Mouse (Mus musculus) kidney, adult 9 months (tissue): ENCODE data around the gene 2900011O08Rik.
"Not testable (repeated sequence)": the region's sequence is repeated elsewhere in the genome, so short reads cannot be mapped to it uniquely, and the experiment has no call there.

Experiments
- DNase-seq: peaks from one replicate; pipeline ENCODE4 v3.0.0; 2022

2900011O08Rik gene

GRCm38 (mm10) chr16:13986574-13987478 is at the start of gene 2900011O08Rik, which contains the start of gene Ifitm7:
Gene 2900011O08Rik (plus strand): TSS chr16:13986604.
Gene Ifitm7 (minus strand): TSS chr16:13986888.
- DNase-seq = peak; percentile 29

GRCm38 (mm10) chr16:13940139-13940846 is 46.1 kb upstream of the 2900011O08Rik start:
- DNase-seq = peak; percentile 91

GRCm38 (mm10) chr16:13940847-13941395 is 45.5 kb upstream of the 2900011O08Rik start:
- no peak for DNase-seq

GRCm38 (mm10) chr16:13944178-13944577 is 42.2 kb upstream of the 2900011O08Rik start:
- DNase-seq = no peak

- DNase-seq = no peak
Observed at GRCm38 (mm10) chr16:13944752-13945151, 41.7 kb upstream of the 2900011O08Rik start.

GRCm38 (mm10) chr16:13945153-13945552 is 41.3 kb upstream of the 2900011O08Rik start:
- DNase-seq = no peak

- DNase-seq = no peak
Observed at GRCm38 (mm10) chr16:13946306-13946705, 40.1 kb upstream of the 2900011O08Rik start.

- no peak for DNase-seq
Observed at GRCm38 (mm10) chr16:13951245-13951644, 35.2 kb upstream of the 2900011O08Rik start.

- no peak for DNase-seq
Observed at GRCm38 (mm10) chr16:13962053-13962452, 24.4 kb upstream of the 2900011O08Rik start.

GRCm38 (mm10) chr16:13969096-13969495 is 17.3 kb upstream of the 2900011O08Rik start:
- DNase-seq = no peak

GRCm38 (mm10) chr16:13972051-13972450 is 14.4 kb upstream of the 2900011O08Rik start:
- no peak for DNase-seq

GRCm38 (mm10) chr16:13976358-13976896 is 10.0 kb upstream of the 2900011O08Rik start:
- not testable (repeated sequence) for DNase-seq

- not testable (repeated sequence) for DNase-seq
Observed at GRCm38 (mm10) chr16:13977026-13977425, 9.4 kb upstream of the 2900011O08Rik start.

GRCm38 (mm10) chr16:13981726-13982125 is 4.7 kb upstream of the 2900011O08Rik start:
- DNase-seq = not testable (repeated sequence)

- no peak for DNase-seq
Observed at GRCm38 (mm10) chr16:13983161-13983560, 3.2 kb upstream of the 2900011O08Rik start.

- DNase-seq = no peak
Observed at GRCm38 (mm10) chr16:13986197-13986573, 219 bp upstream of the 2900011O08Rik start.

- DNase-seq = no peak
Observed at GRCm38 (mm10) chr16:13992518-13993248, 6.3 kb downstream of the 2900011O08Rik start.

GRCm38 (mm10) chr16:13994076-13994475 is 7.7 kb downstream of the 2900011O08Rik start:
- peak; percentile 81 for DNase-seq

GRCm38 (mm10) chr16:13994502-13994901 is 8.1 kb downstream of the 2900011O08Rik start:
- no peak for DNase-seq

GRCm38 (mm10) chr16:14003386-14004130 is 17.2 kb downstream of the 2900011O08Rik start:
- DNase-seq = peak; percentile 89

GRCm38 (mm10) chr16:14004170-14004569 is 17.8 kb downstream of the 2900011O08Rik start:
- peak; percentile 91 for DNase-seq

- peak; percentile 80 for DNase-seq
Observed at GRCm38 (mm10) chr16:14004726-14005125, 18.3 kb downstream of the 2900011O08Rik start.
